Mouse (Mus musculus) kidney, postnatal 36 days (tissue): ENCODE results near the gene Tmem25.
"Not testable (repeated sequence)": the region's sequence is repeated elsewhere in the genome, so short reads cannot be mapped to it uniquely, and the experiment has no call there.

Experiments
- DNase-seq, 2 experiments: peaks; one replicate each; pipeline ENCODE4 v3.0.0; 2021 to 2022; ENCODE audit warnings: mixed read lengths in 2 of 2

Gene Tmem25

GRCm38 (mm10) chr9:44772392-44772749, 26.7 kb downstream of the Tmem25 start:
- no peak for DNase-seq

DNA sequence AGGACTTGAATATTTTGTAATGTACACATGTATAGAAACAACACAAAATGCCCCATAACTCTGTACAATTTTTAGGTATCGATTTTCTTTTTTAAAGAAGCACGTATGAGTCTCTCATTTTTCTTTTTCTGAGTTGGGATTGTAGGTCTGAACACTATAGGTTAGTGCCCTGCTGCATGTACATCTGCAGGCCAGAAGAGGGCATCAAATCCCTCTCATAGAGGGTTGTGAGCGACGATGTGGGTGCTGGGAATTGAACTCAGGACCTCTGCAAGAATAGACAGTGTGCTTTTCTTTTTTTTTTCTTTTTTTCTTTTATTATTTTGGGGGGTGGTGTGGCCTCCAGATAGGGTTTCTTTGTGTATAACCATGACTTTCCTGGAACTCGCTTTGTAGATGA, 27.7 kb downstream of the Tmem25 start:
- DNase-seq: no peak

- not testable (repeated sequence) for DNase-seq
These were observed 31.1 kb downstream of the Tmem25 start for GRCm38 (mm10) chr9:44768029-44768394.

- DNase-seq: peak; percentile 81 to 88
These were observed 31.7 kb downstream of the Tmem25 start, which contains the start of the genes Arcn1 and Ift46 for GRCm38 (mm10) chr9:44767101-44768028. Arcn1 (minus strand) TSS chr9:44767845. Ift46 (plus strand) TSS chr9:44767908.

DNA sequence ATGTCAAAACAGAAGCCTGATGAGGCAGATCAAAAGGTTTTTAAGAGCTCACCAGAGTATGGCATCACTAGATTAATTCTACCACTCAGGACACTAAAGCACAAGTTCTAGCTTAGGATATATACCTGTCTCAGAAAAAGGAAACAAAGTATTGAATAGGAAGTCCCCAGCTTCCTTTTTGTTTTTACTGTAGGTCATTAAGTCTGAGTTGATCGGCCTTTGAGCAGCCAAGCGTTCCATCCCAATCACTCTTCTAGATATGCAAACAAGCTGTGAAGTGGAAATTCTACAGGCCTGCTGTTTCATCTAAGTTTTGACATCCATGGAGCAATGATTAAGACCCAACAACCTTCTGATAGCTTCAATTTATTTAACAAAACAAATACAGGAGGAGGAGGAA, 38.2 kb downstream of the Tmem25 start:
- no peak for DNase-seq

GRCm38 (mm10) chr9:44748473-44748872, 50.6 kb downstream of the Tmem25 start:
- DNase-seq: peak in 1 of 2 experiments; percentile 28

- no peak for DNase-seq
These were observed 51.8 kb downstream of the Tmem25 start for GRCm38 (mm10) chr9:44747341-44747740.

- no peak for DNase-seq
These were observed 52.4 kb downstream of the Tmem25 start for GRCm38 (mm10) chr9:44746666-44747065.

GRCm38 (mm10) chr9:44745371-44745770, 53.7 kb downstream of the Tmem25 start:
- DNase-seq: no peak
